Mouse (Mus musculus): ENCODE data around the gene Sfn. TPM values are rescaled to one million over a fixed set of nuclear protein-coding genes. Genes with fewer than 3 reads are reported as not detected.

Gene Sfn
- total and polyA plus RNA-seq, 3 experiments: 1.0 to 2.0 (median 1.1) TPM

DNA sequence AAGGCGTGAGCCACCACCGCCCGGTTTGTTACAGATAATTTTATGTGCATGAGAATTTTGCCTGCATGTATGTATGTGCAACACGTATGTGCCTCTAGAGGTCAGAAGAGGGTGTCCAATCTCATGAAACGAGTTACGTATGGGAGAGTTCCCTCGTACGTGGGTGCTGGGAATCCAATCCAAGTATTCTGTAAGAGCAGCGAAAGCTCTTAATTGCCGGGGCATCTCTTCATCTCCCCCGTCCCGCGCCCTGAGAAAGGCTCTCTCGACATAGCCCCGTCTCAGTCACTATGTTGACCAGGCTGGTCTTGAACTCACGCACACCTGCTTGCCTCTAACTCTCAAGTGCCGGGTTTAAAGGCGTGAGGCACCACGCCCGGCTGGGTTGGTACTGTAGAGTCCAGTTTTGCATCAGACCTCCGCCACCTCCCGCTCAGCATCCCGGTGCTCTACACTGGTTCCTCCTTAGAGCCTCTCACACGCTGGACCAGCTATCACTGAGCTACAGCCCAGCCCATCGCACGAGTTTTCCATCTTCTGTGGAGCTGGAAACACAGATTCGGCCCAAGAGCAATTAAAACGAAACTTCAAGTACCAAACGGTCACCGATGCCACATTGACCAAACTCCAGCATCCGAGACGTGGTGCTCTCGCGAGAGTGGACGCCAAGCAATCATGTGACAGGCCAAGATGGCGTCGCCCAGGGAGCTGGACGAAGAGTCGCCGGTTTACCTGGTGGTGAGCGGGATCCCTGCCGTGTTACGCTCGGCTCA is 27.7 kb downstream of the Sfn start, which contains the start of gene Gpatch3 (continued):
- TF ChIP-seq TCF12 (IDR thresholded peaks at IDR 0.05; ENCODE audit: low read depth, low read length) (peak; percentile 93), E2F4 (IDR thresholded peaks at IDR 0.05; ENCODE audit: insufficient replicate concordance, low read depth, low read length) (no peak), SIN3A (IDR thresholded peaks at IDR 0.05; ENCODE audit: low read length) (peak; percentile 97), MAX (IDR thresholded peaks at IDR 0.05; ENCODE audit: low read length) (peak; percentile 78; the same call in 1 of the 2 replicates), MAZ (IDR thresholded peaks at IDR 0.05; ENCODE audit: low read depth, low read length) (0 out of 2 replicates have a peak, but pooled peaks have one; percentile 37), CTCF (conservative IDR thresholded peaks at IDR 0.05 in 1 of 2, IDR thresholded peaks at IDR 0.05 in 1 of 2; ENCODE audit: low read depth in 2 of 2, low read length in 2 of 2) (peak; percentile 19 to 34; a peak in 3 of 4 replicates), ZC3H11A (IDR thresholded peaks at IDR 0.05; ENCODE audit: low read depth, low read length) (no peak), UBTF (IDR thresholded peaks at IDR 0.05; ENCODE audit: low read depth, low read length) (no peak), CHD2 (IDR thresholded peaks at IDR 0.05; ENCODE audit: low read length) (peak; percentile 99), IRF4 (IDR thresholded peaks at IDR 0.05; ENCODE audit: low read depth, low read length) (no peak), USF2 (conservative IDR thresholded peaks at IDR 0.05; ENCODE audit: low read depth, low read length) (peak; percentile 88), POLR2AphosphoS2 (IDR thresholded peaks at IDR 0.05; ENCODE audit: low read depth, low read length) (peak; percentile 80; the same call in 1 of the 2 replicates)

- Histone ChIP-seq H3K4me3 (replicated peaks in 1 of 3; ENCODE audit: low read depth in 2 of 3, low read length in 2 of 3, poor library complexity in 1 of 3) (peak overlapping the region in 2 of 3 experiments; percentile 6 to 38), H3K27ac (ENCODE audit: insufficient read depth, low read depth) (peak overlapping the region; percentile 56)
- dilution Hi-C loops (cut with MboI; ENCODE audit: extremely low pct_ligation_motif_present, extremely low pct_unique_long_range_greater_than_20kb, low sequenced_read_pairs): no loop called here
- TF ChIP-seq MYC (IDR thresholded peaks at IDR 0.05; ENCODE audit: low read depth, low read length) (no peak), POLR2A (IDR thresholded peaks at IDR 0.05; ENCODE audit: low read depth, low read length) (peak; percentile 65), TBP (conservative IDR thresholded peaks at IDR 0.05; ENCODE audit: low read depth, low read length) (0 out of 2 replicates have a peak, but pooled peaks have one; percentile 16), CTCF (conservative IDR thresholded peaks at IDR 0.05 in 1 of 2, IDR thresholded peaks at IDR 0.05 in 1 of 2; ENCODE audit: low read depth in 2 of 2, low read length in 2 of 2) (no peak), GABPA (IDR thresholded peaks at IDR 0.05; ENCODE audit: insufficient replicate concordance, low read depth, low read length) (no peak), ZNF384 (IDR thresholded peaks at IDR 0.05; ENCODE audit: low read depth, low read length) (no peak), ZKSCAN1 (IDR thresholded peaks at IDR 0.05; ENCODE audit: borderline replicate concordance, low read depth, low read length) (no peak), MXI1 (IDR thresholded peaks at IDR 0.05; ENCODE audit: low read depth, low read length) (no peak), NRF1 (IDR thresholded peaks at IDR 0.05; ENCODE audit: low read depth, low read length) (no peak), USF1 (IDR thresholded peaks at IDR 0.05; ENCODE audit: low read depth, low read length) (no peak), SIN3A (IDR thresholded peaks at IDR 0.05; ENCODE audit: low read length) (0 out of 2 replicates have a peak, but pooled peaks have one; percentile 30), ETS1 (conservative IDR thresholded peaks at IDR 0.05; ENCODE audit: low read depth, low read length) (no peak), HCFC1 (IDR thresholded peaks at IDR 0.05; ENCODE audit: low read depth, low read length) (peak; percentile 32; the same call in 1 of the 2 replicates), MAFK (IDR thresholded peaks at IDR 0.05; ENCODE audit: insufficient replicate concordance, low read length) (no peak), NELFE (IDR thresholded peaks at IDR 0.05; ENCODE audit: low read depth, low read length) (peak; percentile 60), UBTF (IDR thresholded peaks at IDR 0.05; ENCODE audit: low read depth, low read length) (no peak), ELF1 (IDR thresholded peaks at IDR 0.05; ENCODE audit: low read depth, low read length) (peak; percentile 43; the same call in 1 of the 2 replicates), CHD2 (IDR thresholded peaks at IDR 0.05; ENCODE audit: low read length) (no peak), MAZ (IDR thresholded peaks at IDR 0.05; ENCODE audit: low read depth, low read length) (0 out of 2 replicates have a peak, but pooled peaks have one; percentile 5), MEF2A (IDR thresholded peaks at IDR 0.05; ENCODE audit: borderline replicate concordance, low read depth, low read length) (no peak), IRF4 (IDR thresholded peaks at IDR 0.05; ENCODE audit: low read depth, low read length) (peak; percentile 40; the same call in 1 of the 2 replicates), RAD21 (IDR thresholded peaks at IDR 0.05; ENCODE audit: low read depth, low read length) (no peak), SMC3 (IDR thresholded peaks at IDR 0.05; ENCODE audit: low read depth, low read length) (no peak), EP300 (IDR thresholded peaks at IDR 0.05; ENCODE audit: low read length) (0 out of 2 replicates have a peak, but pooled peaks have one; percentile 7), E2F4 (IDR thresholded peaks at IDR 0.05; ENCODE audit: insufficient replicate concordance, low read depth, low read length) (no peak), RCOR1 (conservative IDR thresholded peaks at IDR 0.05; ENCODE audit: low read depth, low read length) (no peak), KAT2A (IDR thresholded peaks at IDR 0.05; ENCODE audit: insufficient replicate concordance, low read length) (no peak), TCF12 (IDR thresholded peaks at IDR 0.05; ENCODE audit: low read depth, low read length) (no peak), CHD1 (IDR thresholded peaks at IDR 0.05; ENCODE audit: low read depth, low read length) (no peak)
Observed at GRCm38 (mm10) chr4:133570066-133570466, 31.9 kb downstream of the Sfn start.

More at GRCm38 (mm10) chr4:133570066-133570466, 31.9 kb downstream of the Sfn start:
- Histone ChIP-seq H3K27me3 (replicated peaks) (no peaks in the 10 kb centered on the region), H3K4me1 (ENCODE audit: control insufficient read depth in 1 of 2, insufficient read depth in 2 of 2) (peaks cover 0 to 11% of the 10 kb centered on the region in 2 experiments; a peak in 2 of 4 replicates), H3K79me2 (replicated peaks; ENCODE audit: control insufficient read depth, extremely low read depth, insufficient read depth, poor library complexity, severe bottlenecking) (0 out of 2 replicates have a peak, but pooled peaks cover 3% of the 10 kb centered on the region), H3K9me3 (replicated peaks; ENCODE audit: low read length) (peaks cover 2% of the 10 kb centered on the region), H3K4me2 (ENCODE audit: insufficient read depth, low read depth, poor library complexity, severe bottlenecking) (peak overlapping the region; percentile 93), H3K36me3 (replicated peaks in 1 of 2; ENCODE audit: control insufficient read depth in 1 of 2, insufficient read depth in 1 of 2, low read length in 1 of 2) (peaks cover 0 to 6% of the 10 kb centered on the region in 2 experiments), H3K9ac (ENCODE audit: insufficient read depth, low read depth) (peak overlapping the region; percentile 81)
- in situ Hi-C loops (cut with MboI; ENCODE audit: low pct_ligation_motif_present, low pct_unique_long_range_greater_than_20kb, low sequenced_read_pairs): no loop called here
- peak; percentile 73 for DNase-seq (ENCODE audit: extremely low read depth)

All from CH12.LX (cell line).